Mouse (Mus musculus): ENCODE data around the gene Wnt8b.

- TF ChIP-seq CTCF (conservative IDR thresholded peaks at IDR 0.05 in 1 of 2, IDR thresholded peaks at IDR 0.05 in 1 of 2; ENCODE audit: low read depth in 2 of 2, low read length in 2 of 2) (no peak), CHD2 (IDR thresholded peaks at IDR 0.05; ENCODE audit: low read length) (no peak), ZC3H11A (IDR thresholded peaks at IDR 0.05; ENCODE audit: low read depth, low read length) (no peak), MAZ (IDR thresholded peaks at IDR 0.05; ENCODE audit: low read depth, low read length) (no peak), MEF2A (IDR thresholded peaks at IDR 0.05; ENCODE audit: borderline replicate concordance, low read depth, low read length) (no peak), SIN3A (IDR thresholded peaks at IDR 0.05; ENCODE audit: low read length) (no peak)
Measured at GRCm38 (mm10) chr19:44493128-44493527, at the start of gene Wnt8b.

Measured in CH12.LX (cell line).